Mouse (Mus musculus): ENCODE data around the gene Anapc7.

The Anapc7 gene

DNA sequence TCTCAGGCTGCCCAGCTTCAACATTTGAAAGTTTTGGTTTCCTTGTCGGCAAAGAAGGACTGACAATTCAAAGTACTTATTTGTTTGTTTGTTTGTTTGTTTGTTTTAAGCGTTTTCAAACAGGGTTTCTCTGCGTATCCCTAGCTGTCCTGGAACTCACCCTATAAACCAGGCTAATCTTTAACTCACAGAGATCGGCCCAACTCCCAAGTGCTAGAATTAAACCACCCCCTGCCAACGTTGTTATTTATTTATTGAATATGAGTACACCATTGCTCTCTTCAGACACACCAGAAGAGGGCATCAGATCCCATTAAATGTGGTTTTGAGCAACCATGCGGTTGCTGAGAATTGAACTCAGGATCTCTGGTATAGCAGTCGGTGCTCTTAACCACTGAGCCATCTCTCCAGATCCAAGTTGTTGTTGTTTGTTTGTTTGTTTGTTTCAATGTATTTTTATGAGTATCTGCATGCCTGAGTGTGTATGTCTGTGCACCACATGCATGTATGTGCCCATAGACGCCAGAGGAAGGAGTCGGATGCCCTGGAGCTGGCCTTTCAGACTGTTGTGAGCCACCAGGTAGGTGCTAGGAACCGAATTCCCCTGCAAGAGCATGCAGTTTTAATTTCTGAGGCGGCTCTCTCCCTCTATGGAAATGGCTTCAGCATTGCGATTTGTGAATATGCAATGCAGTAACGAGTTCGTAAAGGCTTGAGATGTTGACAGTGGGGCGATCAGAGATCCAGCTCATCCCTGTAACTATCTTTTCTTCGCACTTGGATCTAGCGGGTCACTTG, at the start of gene Anapc7:
TSS of gene Anapc7 (plus strand) at position 423 of the 798 bp plus-strand sequence.
- DNase-seq (ENCODE audit: low spot score): no peak

DNA sequence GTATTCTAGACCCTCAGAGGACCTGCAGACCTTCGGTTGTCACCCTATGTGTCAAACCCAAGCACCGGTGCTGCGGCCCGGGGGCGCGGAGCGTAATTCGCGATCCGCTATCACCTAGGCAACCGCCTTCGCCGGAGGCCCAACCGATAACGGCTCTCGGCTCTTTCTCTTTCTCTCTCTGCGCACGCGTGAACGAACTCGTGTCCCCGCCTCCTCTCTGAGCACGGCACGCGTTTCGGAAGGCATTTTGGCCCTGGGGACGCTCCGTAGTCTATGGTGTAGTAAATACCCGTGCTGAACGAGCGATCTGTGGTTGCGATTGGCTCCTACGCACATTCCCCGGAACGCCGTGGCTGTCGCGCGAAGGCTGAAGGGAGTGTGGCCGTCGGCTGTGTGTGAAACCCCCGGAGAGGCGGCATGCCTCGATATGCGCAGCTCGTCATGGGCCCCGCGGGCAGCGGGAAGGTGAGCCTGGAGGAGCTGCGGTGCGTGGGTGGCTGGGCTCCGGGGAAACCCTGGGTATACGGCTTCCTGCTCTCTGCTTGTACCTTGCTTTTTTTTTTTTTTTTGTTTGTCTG, 49.2 kb upstream of the Anapc7 start, which contains the start of gene Fam216a:
TSS of gene Fam216a (minus strand) at position 173 of the 578 bp plus-strand sequence.
- peak; percentile 98 for DNase-seq (ENCODE audit: low spot score)

DNA sequence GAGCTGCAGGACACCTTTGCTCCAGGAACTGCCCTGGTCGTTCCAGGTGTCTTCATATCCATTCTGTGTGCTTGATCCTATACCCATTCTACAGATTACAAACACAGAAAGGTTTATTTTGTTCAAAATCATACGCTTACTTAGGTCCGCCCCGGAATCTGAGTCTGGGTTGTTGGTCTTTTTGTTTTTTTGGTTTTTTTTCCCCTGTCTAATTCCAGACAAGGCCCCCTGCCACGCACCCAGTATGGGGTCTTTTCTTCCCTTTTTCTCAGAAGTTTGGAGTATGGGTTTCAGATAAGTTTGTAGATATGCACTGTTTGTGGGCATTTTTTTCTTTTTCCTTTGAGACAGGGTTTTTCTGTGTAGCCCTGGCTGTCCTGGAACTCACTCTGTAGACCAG, 48.6 kb upstream of the Anapc7 start:
- DNase-seq (ENCODE audit: low spot score): no peak

DNA sequence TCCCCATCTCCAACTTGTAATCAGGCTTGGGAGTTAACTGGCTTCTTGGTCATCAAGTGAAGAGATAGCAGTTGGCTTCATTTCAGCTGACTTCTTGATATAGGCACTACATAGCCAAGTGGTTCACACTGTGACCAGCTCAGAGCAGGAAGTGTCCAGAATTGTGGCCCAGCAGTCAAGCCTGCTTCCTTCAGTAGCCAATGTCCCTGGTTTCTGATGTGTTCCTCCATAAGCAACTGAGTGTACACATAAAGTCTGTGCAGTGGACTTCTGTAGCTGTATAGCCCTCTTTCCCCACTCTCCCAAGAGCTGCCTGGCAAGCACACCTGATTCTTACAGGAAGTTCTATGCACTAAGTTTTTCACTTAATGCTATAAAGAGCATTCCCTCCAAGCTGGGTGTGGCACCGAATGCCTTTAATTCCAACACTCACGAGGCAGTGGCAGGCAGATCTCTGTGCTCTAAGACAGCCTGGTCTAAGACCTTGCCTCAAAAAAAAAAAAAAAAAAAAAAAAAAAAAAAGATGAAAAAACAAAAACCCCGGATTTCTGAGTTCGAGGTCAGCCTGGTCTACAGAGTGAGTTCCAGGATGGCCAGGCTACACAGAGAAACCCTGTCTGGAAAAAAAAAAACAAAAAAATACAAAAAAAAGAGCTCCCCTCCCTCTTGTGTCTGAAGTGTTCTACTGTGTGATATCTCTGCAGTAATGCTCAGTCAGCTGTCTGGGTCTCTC, 44.2 kb upstream of the Anapc7 start:
- no peak for DNase-seq (ENCODE audit: low spot score)

DNA sequence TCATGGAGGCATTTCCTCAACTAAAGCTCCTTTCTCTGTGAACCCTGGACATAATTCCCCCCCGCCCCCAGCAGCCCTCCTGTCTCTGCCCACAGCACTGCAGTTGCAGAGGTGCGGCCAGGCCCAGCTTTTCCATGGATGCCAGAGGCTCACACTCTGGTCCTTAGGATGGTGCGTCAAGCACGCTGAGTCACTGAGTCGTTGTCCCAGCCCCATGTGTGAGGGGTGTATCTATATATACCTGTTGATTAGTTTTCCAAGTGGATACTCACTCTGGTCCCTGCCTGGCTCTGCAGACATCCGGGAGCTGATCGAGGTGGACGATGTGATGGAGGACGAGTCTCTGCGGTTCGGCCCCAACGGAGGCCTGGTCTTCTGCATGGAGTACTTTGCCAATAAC, 43.3 kb upstream of the Anapc7 start:
- DNase-seq (ENCODE audit: low spot score): no peak

DNA sequence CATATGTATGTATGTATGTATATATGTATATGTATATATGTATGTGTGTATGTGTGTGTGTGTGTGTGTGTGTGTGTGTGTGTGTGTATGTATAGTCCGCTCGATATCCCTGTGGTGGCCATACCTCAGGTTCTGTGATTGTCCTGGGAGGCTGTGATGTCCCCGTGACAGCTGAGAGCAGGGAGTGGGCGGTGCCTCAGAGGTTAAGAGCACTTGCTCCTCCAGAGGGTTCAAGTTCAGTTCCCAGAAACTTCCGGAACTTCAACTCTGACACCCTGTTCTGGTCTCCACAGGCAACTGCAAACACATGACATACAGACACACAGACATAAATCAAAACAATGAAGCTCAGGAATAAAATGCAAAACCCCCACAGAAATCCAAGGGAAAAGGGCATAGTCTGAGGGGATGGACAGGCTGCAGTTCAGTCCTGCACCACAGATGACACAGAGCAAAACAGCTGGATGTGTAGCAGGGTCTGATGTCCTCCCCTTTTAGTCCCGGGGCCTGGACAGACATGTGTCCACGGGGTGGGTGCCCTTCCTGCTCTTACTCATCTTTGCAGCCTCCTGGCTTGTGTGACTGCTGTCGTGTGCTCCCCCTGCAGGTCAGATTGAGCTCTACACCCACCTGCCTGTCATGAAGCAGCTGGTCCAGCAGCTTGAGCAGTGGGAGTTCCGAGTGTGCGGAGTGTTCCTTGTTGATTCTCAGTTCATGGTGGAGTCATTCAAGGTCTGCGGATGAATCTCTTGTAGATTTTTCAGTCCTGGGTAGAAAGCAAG, 41.9 kb upstream of the Anapc7 start:
- DNase-seq (ENCODE audit: low spot score): no peak

DNA sequence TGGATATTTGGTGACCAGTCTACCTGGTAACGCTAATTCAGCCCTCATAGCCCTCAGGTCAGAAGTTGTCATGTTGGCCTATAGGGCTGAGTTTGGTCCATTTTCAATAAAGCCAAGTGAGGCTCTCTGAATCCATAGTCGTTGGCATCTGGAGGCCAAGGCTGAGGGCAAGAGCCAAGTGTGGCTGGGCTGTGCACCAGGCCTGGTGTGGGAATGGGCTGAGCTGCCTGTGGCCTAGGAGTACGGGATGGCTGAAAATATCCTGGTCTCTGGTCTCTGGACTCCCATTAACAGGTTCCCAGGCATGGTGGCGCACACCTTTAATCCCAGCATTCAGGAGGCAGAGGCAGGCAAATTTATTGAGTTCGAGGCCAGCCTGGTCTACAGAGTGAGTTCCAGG, 31.5 kb upstream of the Anapc7 start:
- DNase-seq (ENCODE audit: low spot score): no peak

DNA sequence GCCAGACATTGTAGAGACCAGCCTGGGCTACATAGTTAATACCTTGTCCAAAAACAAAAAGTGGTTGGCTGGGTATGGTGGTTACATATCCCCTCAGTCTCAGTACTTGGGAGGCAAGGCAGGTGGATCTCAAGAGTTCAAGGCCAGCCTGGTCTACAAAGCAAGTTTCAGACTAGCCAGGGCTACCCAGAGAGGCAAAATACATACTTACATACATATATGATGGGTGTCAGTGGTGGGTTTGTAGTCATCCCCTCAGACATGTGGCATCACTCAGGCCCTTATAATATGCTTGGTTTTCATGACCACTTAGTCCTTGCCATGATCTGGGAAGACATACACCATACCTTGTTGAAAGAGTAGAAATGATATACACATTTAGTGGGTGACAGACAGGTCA, 30.8 kb upstream of the Anapc7 start:
- no peak for DNase-seq (ENCODE audit: low spot score)

DNA sequence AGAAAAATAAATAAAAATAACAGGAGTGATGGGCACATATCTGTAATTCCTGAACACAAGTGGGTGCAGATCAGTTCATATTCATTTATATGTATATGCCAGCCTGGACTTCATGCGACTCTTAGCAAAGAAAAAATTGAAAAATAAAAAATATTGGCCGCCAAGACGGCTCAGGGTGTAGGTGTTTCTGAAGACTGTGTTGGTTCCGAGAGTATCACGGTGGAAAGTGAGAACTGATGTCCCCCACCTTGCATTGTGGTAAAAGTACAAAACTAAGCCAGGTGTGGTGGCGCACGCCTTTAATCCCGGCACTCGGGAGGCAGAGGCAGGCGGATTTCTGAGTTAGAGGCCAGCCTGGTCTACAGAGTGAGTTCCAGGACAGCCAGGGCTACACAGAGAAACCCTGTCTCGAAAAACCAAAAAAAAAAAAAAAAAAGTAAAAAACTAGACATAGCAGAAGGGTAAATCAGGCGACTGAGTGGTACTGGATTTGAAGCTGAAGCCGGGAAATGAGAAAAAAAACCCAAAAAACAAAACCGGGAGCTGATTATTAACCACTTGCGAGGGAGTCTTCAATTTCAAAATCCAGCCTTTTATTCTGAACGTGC, 30.2 kb upstream of the Anapc7 start:
- no peak for DNase-seq (ENCODE audit: low spot score)

DNA sequence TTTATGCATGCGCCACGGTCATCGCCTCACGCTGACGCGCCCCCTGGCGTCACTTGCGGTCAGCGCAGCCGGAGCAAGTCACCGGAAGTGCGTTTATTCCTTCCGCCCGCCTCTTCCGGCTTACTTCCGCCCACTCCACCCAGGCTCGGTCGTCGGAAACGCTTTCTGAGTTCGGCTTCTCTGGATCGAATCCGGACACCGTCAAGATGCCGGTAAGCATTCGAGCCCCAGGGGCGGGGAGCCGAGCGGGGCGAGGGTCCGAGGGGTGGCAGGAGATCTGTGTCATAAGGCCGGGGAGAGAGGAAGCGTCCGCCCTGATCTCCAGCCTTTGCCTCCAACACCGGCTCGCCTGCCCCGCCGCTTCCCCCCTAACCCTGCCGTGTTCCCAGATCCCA, 29.7 kb upstream of the Anapc7 start, which contains the start of gene Arpc3:
TSS of gene Arpc3 (plus strand) at position 93 of the 395 bp plus-strand sequence.
- DNase-seq (ENCODE audit: low spot score): peak; percentile 75

DNA sequence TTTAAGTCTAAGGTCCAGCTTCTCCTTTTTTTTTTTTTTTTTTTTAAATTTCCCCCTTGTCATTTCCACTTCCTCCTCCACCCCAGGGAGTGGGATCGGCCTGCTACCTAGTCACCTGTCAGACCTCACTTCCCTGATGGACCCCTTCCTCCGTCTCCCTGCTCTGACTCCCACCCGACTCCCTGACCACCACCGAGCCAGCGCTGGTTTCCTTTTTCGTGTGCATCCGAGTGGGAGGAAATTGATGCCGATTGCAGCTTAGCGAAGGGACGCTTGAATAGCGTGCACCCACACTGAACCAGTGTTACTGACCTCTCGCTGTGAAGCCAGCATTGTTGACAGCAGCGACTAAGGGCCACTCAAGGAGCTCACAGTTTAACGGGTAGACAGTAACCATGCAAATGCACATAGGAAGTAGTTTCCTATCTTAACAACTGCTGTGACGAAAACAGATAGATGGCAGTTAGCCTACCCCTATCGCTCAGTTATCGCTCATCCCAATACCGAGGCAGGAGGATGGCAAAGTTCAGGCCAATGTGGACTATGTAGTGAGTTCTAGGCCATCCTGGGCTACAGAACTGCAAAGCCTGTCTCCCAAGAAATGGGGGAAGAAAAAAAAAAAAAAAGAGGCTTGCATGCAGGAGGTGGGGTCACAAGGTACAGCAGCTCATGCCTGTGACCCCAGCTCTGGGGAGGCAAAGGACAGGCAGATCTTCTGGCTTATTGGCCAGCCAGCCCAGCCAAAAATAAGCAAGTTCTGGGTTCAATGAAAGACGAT, 29.1 kb upstream of the Anapc7 start:
- DNase-seq (ENCODE audit: low spot score): no peak

DNA sequence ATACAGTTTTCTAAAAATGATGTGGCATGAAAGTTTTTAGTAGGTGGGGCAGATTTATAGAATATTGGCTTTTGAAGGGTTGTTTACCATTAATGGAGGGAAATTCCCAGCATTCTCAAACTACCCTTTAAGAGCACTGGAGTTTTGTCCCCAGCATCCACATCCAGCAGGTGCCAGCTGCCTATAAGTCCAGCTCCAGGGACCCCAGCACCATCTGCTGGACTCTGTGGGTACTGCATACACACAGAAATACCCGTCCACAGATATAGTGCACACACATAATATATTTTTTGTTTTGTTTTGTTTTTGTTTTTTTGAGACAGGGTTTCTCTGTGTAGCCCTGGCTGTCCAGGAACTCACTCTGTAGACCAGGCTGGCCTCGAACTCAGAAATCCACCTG, 27.6 kb upstream of the Anapc7 start:
- no peak for DNase-seq (ENCODE audit: low spot score)

DNA sequence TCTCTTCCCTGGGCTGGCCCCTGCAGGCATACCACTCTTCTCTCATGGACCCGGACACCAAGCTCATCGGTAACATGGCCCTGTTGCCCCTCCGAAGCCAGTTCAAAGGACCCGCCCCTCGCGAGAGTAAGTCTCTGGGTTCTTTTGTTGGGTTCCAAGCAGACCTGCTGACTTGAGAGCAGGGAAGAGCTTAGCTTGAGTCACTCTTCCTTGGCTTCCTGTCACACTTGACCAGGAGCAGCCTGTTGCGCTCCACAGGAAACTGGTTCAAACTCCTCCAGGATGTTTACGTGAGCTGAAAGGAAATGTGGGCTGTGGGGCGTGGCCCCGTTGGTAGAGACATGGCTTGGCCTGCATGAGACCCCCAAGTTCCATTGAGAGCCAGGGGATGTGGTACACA, 24.7 kb upstream of the Anapc7 start:
- DNase-seq (ENCODE audit: low spot score): no peak

DNA sequence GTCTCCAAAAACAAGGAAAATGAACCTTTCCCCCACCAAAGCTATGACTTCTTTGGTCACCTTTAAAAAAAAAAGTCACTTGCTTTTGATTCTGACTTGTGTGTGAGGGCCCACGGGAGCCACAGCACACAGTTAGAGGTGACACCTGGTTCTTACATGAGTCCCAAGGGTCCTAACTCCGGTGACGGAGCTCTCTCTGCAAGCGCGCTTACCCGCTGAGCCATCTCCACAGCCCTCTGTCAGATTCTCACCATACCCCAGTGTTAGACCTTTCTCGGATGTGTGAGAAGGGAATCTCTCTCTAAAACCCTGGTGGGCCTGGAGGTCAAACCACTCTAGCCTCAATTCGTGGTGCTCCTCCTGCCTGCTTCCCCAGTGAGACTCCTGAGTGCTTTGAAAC, 24.0 kb upstream of the Anapc7 start:
- no peak for DNase-seq (ENCODE audit: low spot score)

DNA sequence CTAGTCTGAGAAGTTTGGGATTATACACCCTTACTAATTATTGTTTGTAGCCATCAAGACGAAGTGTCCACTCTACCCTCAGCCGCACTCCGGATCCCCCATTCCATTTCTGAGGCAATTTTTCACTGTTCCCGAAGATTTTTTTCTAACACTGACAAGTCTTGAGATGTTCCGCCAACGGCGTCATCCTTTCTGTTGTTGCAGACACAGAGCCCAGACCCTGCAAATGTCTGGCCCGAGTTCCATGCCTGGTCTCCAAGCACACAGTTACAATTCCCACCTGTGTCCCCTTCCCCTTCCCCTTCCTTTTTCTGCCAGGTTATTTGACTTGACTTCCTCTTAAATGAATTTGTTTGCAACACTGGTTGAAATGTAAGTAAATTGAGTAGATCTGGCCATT, 21.6 kb upstream of the Anapc7 start:
- no peak for DNase-seq (ENCODE audit: low spot score)

DNA sequence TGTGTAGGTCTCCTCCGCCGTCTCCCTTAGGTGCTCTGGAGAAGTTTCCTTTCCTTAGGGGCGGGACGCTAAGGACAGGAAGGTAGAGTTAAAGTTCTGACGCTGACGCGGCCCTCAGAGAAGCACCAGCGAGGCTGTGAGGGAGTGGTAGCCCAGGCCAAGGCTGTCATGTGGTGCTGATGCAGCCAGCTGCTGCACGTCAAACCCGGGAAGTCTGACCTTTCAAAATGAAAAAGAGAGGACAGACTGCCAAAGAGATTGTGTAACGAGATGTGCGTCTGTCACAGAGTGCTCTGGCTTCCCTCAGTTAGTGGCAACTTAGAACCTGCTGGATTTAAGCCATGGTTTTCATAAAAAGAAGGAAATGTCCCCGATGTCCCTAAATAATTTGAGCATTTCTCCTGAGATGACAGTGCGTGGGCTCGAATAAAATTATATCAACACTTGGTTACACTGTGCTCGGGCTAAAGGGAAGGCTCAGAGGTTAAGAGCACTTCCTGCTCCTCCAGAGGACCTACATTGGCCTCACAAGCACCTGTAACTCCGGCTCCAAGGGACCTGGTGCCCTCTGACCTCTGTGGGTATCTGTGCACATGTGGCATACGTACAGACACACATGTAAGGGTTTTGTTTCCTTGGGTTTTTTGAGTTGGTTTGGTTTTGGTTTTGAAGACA, 20.7 kb upstream of the Anapc7 start:
- peak; percentile 42 for DNase-seq (ENCODE audit: low spot score)

DNA sequence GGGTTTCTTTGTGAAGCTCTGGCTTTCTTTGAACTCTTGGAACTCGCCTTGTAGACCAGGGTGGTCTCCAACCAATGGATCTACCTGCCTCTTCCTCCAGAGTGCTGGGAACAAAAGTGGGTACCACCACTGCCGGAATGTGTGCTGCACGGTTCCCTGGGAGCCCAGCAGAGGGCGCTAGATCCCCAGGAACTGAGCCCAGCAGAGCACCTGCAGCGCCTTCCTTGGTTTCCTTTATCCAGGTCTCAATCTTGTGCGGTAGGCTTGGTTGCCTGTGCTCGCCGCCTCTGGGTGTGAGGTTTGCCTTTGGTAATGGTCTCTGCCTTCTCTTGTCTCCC, 20.2 kb upstream of the Anapc7 start:
- DNase-seq (ENCODE audit: low spot score): no peak

DNA sequence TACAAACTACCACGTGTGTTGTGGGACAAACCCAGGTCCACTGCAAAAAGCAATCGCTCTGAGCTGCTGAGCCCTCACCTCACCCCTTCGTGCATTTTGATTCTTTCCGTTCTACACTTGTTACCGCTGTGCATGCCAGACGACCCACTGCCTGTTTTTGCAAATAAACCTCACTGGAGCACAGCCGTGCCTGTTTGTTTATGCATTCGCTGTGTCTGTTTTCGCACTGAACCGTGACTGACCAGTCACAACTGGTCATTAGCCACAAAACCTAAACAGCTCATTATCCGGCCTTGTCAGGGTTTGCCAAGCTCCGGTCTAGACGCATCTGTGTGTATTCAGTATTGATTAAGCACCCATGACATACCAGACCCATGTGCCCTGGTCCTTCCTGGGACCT, 19.3 kb upstream of the Anapc7 start:
- no peak for DNase-seq (ENCODE audit: low spot score)

DNA sequence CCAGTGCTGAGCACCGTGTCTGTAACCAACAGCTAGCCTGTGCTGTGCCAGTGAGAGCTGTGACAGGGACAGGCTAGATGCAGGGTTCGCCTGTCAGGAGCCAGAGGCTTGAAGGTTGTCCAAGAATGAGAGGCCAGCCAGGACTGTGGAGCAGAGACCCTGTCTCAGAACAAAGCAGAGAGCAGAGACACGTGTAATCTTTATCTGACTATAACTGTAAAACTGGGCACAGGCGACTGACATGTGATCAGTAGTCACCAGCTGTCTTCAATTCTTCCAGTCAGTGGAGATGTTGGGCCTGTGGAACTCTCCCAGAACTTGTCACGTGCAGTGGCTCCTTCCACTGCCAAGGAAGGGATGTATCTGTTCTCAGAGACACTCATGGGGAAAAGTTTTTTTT, 18.7 kb upstream of the Anapc7 start:
- no peak for DNase-seq (ENCODE audit: low spot score)

DNA sequence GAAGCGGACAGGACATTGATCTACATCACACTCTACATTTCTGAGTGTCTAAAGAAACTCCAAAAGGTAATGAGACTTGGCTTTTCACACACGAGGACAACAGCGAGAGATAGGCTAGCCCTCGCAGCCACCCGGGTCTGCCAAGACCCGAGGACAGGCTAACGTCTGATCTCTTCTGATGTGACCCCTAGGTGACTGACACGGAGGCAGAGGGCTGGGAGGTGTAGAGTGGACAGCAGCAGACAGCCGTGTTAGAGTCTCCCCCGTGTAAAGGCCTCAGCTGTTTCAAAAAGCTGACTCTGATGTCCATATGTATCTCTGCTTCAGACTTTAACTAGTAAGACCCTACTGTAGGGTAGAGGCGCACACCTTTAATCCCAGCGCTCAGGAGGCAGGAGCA, 18.1 kb upstream of the Anapc7 start:
- DNase-seq (ENCODE audit: low spot score): no peak

DNA sequence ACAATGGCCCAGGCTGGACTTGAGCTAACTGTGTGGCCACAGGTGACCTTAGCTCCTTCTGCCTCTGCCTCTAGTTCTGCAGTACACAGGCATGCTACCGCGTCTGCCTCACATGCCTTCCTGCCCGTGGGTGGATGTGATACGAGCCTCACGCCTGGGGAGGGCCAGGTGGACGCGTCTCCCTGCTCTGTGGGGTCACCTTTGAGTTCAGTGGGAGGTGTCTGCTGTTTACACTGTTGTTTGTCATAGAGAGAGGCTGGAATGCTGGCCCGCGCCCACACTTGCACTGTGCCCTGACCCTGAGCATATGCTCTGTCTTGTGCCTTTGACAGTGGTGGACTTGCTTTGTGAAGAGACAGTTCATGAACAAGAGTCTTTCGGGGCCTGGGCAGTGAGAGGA, 16.0 kb upstream of the Anapc7 start:
- DNase-seq (ENCODE audit: low spot score): no peak

Measured in ovary, adult 18-20 months (tissue).